Mouse (Mus musculus) 3T3-L1 (cell line): ENCODE measurements around the gene Gm48551.

ENCODE experiments used
- DNase-seq: peaks from one replicate; pipeline ENCODE4 v3.0.0-alpha.2; 2015; ENCODE audit warnings: low read depth, low spot score

Gene Gm48551

DNA sequence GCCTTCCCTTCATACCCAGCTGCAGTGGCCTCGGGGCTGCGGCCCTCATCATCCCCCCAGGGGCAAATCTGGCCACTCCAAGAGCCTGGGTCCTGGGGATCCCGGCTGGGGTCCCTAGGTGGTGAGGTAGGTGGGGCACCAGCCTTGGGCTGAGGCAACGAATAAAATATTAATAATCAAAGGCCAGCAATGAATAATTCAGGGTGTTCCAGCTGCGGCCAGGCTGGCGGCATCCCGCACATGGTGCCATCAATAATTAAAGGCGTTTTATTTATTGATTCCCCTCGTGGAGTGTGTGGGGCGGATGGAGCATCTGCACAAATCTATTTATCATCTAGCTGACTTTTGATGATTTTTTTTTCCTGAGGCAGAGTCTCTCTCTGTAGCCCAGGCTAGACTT lies 19.2 kb downstream of the Gm48551 start:
- no peak for DNase-seq

DNA sequence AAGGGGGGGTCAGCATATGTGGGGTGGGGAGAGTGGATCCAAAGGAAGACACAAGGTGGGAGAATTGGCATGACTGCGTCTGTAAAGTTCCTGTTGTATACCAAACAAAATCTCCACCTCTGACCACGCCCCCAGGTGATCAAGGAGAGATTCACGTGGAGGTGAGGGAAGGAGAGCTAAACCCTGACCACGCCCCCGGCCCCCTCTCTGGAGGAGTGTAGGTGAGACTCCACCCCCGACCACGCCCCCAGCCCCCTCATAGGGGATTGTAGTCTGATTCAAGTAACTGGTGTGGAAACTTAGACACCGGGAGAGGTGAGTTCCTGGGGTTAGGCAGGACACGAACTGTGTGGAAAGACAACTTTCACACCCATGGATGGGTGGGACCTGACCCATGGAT lies 19.8 kb downstream of the Gm48551 start:
- DNase-seq, result no peak

DNA sequence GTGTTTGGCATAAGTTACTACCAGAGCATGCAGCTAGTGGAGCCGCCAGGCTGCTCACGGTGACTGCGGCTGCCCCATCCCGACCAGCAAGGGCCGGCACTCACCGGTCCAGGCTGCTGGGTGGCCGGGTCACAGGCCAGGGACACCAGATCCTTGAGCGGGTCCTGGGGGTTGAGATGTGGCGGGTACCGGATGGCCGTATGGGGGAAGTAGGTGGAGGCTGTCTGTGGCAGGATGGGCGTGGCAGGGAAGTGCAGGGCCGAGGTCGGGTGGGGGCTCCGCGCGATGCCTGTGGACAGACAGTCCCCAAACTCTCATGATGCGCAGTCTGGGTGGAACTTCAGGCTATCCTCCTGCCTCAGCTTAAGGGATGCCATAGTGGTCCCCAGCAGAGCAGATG lies 20.5 kb downstream of the Gm48551 start:
- DNase-seq, result no peak

DNA sequence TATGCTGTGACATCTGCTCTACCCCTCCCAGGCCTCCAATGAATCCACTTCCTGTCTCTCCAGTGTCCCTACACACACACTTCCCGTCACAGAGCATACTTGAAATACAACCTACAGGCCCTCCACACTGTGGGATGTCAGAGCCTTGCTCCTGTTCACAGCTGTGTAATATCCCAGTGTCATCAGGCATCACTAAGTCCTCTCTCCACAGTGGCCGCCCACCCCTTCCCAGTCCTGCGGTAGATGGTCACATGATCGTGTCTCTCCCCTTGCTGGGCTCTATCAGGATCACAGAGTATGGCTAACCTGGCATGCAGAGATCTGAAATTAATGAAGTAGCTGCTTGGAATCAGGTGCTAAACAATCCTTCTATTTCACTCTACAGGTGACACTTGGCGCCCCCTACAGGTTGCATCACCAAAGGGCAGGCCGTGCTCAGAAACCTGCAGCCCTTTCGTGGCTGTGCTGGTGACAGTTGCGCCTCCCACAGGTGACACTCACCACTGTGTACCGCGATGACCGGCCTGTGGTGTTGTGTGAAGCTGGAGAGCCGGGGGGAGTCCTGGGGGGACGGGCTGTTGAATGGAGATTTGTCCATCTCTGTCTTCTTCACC lies 21.4 kb downstream of the Gm48551 start:
- DNase-seq, result peak; percentile 57

DNA sequence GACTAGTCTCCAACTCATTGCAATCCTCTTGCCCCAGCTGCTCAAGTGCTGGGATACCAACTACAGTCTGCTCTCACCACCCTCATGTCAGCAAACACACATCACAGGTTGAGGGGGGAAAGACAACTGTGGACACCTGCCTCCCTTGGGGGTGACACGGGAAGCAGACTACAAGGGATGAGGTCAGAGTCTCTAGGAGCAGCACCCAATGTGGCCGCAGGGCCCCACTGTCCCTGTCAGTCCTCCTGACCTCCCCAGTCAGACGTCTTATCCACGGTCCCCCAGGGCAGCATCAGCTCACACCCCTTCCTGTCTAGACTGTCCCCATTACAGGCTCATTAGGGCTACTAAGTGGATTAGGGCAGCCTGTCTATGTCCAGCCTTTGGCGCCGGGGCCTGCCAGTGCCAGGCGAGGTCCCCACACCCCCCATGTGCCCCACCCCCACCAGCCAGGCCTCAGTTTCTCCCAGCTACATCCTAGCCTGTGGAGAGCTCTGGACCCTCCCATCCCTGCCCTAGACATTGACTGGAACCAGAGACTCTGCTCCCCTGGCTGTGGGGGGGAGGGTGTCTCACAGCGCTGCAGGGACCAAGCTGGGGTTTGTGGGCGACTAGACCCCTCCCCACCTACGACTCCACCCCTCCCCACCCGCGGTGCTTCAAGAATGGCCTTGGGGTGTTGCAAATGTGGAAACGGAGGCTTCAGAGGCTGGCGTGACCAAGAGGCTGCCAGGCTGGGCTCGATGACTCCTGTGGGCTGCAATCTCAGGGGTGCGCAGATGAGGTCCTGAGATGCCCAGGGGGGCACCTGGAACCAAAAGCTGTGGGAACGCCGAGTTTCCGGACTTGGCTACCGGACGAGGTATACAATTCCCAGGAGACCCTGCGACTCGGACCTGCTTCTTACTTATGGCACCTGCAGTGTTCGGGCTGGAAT lies 22.5 kb downstream of the Gm48551 start:
- no peak for DNase-seq

DNA sequence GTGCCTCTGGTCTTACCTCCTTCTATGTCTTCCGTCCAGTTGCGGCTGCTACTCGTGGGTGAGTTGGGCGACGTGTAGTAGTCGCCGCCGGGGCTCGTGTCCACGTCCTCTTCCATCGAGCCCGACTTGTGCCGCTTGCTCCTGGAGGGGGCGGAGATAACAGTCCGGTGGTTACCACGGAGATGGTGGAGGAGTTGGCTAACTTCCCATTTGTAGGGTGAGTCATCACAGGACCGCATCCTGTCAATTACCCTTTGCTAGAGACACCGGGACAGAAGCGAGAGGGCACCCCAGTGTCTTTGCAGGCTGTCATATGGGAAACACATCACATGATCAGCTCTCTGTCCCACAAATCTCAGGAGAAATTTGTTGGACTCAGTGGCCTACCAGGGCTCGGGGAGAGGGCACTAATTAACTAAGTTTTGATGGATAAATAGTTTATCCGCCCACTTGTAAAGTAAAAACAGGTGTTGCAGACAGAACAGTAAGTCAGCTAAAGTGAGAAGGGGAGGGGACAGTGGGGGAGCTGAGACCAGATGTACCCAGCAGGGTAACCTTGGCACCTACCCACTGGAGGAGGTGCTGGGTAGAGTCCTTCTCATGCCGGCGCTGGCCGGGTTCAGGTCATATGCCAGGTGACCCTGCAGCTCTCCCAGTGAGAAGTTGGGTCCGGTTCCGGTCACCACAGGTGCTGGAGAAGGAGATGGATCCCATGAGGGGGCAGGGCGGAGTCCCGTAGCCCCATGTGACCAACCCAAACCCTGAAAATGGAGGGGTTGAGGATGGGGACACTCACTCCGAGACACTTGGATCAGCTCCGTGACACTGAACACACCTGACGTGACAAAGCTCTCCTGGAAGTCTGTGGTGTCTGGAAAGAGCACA lies 23.5 kb downstream of the Gm48551 start:
- peak; percentile 98 for DNase-seq

DNA sequence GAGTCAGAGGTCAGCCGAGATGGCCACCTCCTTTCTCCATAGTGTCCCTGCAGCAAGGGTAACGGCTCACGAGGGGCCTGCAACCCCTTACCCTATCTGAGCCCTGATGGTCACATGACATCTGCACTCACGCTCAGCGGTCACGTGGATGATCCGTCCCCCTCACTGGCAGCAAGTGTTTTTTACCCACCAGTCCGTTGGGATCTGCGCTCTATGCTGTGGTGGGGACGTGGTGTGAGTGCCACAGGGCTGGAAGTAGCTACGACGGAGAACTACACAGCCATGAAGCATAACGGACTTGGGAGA lies 24.1 kb downstream of the Gm48551 start:
- DNase-seq, result no peak

DNA sequence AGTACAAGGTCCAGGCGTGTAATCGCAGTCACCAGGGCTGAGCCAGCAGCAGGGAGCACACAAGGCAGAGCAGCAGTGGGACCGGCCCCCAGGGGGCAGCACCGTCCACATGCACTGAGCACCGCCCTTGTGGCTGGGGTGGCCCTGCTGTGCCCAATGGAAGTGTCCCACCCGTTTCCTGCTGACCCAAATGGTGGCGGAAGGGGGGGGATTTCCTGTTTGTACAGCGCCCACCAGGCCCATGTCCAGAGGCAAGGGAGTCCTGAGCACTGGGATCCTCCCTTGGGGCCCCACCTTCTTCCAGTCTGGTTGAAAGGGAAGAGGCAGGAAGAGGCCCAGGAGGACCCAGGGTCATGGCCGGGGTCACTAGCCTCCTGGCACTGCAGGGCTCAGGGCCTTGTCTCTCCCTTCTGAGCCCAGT lies 24.6 kb downstream of the Gm48551 start:
- peak; percentile 70 for DNase-seq

DNA sequence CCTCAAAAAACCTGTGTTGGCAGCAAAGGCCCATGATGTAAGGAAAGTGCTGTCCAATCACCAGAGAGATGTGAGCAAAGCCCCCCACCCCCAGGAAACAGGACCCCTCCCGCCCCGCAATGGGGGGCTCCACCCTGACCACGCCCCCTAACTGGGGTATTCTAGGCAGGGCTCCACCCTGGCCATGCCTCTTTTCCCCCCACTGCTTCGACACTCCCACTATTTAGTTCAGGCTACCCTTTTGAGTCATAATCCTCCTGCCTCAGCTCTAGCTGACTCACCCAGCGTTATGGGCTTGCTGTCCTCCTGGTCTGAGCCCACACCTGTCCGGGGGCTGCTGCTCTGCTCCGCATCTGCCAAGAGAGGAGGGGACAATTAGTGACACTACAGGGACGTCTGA lies 25.1 kb downstream of the Gm48551 start:
- peak; percentile 46 for DNase-seq

DNA sequence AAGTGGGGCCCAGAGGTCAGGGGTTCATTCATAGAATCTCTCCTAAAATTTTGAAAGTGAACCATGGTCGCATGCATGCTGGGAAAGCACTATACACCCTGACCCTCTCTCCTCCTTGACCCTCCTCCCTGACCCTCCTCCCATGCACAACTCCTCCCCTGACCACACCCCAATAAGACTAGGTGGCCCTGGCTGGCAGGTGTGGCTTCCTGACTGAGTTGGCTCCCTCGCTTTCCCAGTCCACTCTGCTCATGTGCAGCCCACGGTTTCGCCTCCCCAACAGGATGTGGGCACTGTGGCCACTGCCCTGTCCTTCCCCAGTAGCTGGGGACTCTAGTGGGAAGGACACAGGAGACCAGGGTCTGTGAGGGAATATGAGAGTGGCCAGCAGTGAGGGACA lies 26.1 kb downstream of the Gm48551 start:
- no peak for DNase-seq

DNA sequence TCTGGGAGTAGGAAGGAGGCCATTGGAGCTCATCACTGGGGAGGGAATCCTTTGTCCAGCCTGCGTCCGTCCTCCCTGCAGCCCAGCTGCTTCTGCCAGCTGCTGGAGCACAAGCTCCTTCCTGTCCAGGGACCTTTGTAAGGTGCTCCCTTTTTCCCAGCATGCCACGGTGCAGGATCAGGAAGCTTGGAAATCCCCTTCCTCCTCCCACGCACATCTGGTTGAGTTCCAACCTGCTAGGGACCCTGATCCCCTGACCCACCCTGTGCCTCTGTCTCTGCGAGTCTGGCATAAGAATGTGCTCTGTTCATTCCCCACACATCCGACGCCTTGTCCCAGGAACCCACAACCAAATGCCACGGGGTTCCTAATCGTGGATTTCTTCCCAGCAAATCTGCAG lies 26.7 kb downstream of the Gm48551 start:
- DNase-seq, result peak; percentile 42

DNA sequence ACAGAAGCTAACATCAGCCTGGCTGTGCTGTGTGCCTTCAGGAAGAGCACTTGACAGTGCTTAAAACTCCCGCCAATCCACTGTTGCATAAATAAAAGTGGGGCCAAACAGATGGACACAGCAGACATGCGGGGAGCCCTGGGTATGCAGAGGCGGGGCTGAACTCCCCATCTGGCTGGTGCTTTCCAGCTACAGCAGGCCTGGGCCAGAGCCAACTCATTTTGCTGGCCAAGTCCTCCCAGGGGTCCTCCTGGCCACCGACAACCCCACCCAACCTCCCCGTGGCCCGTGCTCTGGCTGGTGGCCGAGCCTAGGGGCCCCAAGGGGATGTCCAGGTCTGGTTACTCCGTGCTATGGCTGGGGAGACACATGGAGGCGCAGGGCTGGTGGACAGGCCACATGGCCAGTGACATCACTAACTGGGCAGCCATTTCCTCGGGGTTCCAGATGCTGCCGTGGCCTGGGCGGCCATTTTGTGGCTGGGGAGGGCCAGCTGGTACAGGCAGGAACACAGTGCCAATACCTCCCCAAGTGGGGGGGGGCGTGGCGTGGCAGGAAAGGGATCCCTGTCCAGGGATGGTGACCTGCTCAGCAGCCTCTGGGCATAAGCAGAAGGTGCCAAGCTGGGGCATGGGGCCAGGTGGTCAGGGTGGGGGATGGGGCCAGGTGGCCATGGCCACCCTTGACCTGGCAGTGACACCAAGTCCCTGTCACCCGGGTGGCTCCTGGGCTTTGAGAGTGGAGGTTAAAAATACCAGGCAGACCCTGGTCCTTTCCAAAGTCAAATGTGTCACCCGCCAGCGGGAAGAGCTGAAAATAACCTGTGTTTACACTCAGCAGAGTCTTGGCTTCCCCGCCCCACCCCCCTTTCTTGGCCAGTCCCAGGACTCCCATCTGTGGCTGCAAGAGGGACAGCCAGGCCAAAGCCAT lies 27.5 kb downstream of the Gm48551 start:
- DNase-seq, result peak; percentile 72

DNA sequence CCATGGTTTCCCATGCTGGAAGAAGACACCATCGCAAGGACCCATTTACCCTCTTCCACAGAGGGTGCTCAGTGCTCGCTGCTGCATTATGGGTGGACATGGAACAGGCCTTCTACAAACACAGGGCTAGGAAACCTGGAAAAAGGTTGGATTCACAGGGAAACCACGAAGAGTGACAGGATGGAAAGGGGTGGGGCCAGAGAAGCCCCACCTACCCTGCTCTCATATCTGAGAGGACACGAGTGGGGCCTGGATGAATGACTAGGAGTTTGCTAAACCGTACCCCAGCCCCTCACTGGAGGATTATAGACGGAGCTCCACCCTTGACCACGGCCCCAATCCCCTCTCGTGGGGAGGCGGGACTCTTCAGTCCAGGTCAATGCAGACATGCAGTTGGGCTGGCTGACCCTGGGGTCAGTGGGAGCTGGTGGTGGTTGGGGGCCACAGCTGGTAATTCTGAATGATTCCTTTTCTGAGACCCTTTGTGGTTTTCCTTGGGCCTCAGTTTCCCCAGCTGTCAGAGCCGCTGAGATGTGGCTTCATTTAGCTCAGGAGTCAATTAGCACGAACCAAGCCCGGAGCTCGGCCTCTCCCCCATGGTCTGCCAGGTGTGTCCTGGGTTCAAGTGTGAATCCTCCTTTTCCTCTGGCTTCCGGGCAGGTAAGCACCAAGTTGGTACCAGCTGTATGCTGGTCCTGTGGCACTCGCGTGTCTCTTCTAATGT lies 28.5 kb downstream of the Gm48551 start:
- DNase-seq, result peak; percentile 58

DNA sequence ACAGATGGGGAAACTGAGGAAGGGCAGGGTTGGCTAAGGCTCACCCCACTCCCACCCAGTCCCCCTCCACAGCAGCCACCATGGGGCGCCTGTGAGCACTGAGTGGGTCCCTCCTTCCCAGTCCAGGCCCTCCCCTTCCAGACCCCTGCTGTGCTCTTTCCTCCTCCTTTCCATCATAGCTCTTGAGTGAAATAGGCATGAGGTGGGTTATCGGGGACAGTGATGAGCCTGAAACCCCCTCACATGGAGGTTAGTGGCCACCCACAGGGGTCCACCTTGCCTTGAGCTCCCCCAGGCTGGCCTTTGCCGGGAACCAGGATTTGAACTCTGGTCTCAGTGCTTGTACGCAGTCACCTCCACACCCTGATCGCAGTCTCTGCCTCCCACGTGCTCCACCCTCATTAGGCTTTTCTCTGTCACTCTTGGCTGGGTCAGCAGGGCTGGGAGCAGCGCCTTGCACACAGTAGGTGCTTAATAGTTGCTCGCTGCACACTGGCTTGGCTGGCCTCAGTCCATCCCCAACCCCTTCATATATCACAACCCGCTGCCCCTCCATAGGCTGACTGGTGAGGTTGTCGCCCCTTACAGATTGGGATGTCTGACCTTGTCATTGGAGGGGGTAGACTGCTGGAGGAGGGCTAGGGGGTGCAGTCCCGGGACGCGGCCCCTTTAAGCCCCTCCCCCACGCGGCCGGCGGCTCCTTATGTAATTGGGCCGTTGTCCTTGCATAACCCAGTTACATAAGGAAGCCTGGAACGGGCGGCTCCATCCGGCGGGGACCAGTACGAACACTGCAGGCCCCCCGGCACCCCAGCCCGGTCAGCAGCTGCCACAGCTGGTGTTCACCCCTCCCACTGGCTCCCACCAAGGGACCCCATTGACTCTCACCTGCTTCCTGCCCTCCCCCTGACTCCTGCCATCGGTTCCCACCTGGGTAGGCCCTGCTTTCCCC lies 29.3 kb downstream of the Gm48551 start:
- no peak for DNase-seq

DNA sequence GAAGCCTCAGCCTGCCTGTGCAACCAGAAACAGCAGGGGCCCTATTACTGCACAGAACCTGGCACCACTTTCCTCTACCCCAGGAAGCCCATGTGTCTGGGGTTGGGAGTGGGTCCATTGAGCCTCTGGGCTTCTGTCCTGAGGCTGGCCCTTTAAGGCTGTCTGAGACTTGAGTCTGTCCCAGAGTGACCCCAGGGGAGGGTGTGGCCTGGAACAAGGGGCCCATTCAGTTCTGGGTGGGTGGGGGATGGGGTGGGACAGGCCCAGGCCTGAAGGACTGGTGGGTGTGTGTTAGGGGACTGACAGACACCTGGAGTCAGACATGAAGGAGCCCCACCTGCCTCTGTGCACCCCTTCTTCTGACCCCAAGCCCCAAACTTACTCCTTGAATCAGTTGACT lies 30.4 kb downstream of the Gm48551 start:
- DNase-seq, result no peak

DNA sequence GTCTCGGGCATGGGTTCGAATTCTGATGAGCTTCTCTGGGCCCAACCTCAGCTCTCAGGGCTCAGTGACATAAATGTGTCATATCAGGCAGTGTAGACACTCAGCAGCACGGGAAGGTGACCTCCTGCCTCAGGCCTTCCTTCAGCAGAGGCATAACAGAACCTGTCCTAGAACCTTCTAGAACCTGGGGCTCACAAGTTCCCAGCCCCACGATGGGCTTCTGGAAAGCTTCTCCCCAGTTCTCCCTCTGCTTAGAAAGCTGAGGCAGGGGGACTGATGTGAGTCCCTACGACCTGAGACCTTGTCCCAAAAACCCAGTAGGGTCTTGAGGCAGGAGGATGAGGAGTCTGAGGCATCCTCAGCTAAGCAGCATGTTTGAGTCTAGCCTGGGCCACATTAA lies 30.9 kb downstream of the Gm48551 start:
- no peak for DNase-seq

DNA sequence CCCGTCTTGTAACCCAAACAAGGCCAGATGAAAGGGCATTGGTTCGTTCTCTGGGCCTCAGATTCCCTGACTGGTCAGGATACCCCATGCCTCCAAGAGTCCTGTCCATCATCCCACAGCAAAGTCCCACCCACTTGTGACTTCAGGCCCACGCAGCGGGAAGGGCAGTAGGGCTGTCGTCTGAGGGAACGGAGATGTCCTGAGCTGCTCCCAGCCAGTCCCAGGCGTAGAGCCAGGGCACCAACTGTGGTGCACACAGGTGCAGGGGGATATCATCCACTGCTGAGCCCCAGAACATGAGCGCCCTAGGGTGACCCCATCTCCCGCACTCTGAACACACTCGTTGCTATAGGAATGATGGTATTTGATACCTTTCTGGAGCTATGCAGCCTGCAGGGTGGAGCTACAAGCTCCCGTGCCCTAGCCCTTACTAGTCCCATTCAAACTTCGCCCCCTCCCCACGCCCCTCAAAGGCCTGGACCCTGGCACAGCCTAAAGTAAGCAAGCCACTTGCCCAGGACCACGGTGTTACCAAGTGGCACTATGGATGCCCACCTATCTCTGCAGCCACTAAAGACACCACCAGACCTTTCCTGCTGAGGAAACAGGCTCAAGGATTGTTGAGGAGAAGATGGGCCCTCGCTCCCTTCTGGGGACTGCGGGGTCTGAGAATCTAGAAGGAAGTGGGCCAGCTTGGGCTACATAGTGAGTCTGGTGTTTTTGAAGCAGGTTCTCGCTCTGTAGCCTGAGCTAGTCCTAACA lies 31.5 kb downstream of the Gm48551 start:
- no peak for DNase-seq

DNA sequence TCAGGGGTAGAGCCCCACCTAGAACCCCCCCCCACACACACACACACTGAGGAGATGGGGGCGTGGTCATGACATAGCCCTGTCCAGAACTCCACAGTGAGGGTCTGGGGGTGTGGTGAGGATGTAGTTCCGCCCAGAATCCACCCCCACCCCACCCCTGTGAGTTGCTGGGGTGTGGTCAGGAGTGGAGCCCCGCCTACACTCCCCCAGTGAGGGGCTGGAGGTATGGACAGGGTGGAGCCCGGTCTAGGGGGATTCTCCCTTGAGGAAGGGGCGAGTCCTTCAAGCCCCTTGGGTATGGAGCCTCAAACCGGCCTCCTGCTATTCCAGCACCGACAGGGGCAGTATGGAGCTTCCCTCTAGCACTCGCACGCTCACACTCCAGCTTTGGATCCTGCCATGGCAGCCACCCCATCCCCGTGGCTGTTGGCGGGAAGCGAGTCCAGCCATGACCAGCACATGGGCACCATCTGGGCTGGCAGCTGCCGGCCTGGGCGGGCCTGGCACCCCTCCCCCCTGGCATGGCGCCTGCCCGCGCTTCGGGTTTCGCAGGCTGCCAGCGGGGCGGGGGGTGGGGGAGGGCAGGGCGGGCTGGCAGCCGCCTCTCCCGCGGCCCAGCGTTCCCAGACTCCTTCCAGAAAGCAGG lies 32.4 kb downstream of the Gm48551 start:
- peak; percentile 53 for DNase-seq
